Mouse (Mus musculus) heart, adult 2 months (tissue): Measurements from ENCODE around the gene Camk1d. TPM values are rescaled to one million over a fixed set of nuclear protein-coding genes. Genes with fewer than 3 reads are reported as not detected.

Experiments used
- DNase-seq, 2 experiments: peaks; one replicate each; pipeline ENCODE4 v3.0.0; 2021
- H3K27ac ChIP-seq: fragments of 200-600 bp; 2 replicates; pipeline ENCODE4 v1.8.1; 2022
- H3K27me3 ChIP-seq: fragments of 200-500 bp; 2 replicates; pipeline ENCODE4 v1.6.1; 2012; ENCODE audit warnings: mild to moderate bottlenecking, low read length, inconsistent platforms, mixed read lengths; ENCODE audit not compliant: control insufficient read depth, insufficient read depth
- H3K36me3 ChIP-seq: fragments of 200-500 bp; 2 replicates; pipeline ENCODE4 v1.6.1; 2012; ENCODE audit warnings: low read length, inconsistent platforms; ENCODE audit not compliant: control insufficient read depth, insufficient read depth
- H3K4me1 ChIP-seq: fragments of 200-500 bp; 2 replicates; pipeline ENCODE4 v1.6.1; 2011; ENCODE audit warnings: low read length; ENCODE audit not compliant: control insufficient read depth, insufficient read depth
- H3K4me3 ChIP-seq: fragments of 200-600 bp; 2 replicates; pipeline ENCODE4 v1.8.1; 2022
- H3K79me2 ChIP-seq: fragments of 200-500 bp; replicated peaks from 2 replicates; pipeline ENCODE4 v1.6.1; 2012; ENCODE audit warnings: mild to moderate bottlenecking, inconsistent platforms, low read length, moderate library complexity, mixed read lengths; ENCODE audit not compliant: control insufficient read depth, insufficient read depth
- H3K9ac ChIP-seq: fragments of 200-500 bp; 2 replicates; pipeline ENCODE4 v1.6.1; 2012; ENCODE audit warnings: low read depth, mild to moderate bottlenecking, control low read depth, inconsistent platforms, low read length, mixed read lengths
- CTCF ChIP-seq: fragments of 200-600 bp; IDR thresholded peaks from 2 replicates; pipeline ENCODE4 v1.8.1; 2022; ENCODE audit warnings: antibody characterized with exemption, mild to moderate bottlenecking, moderate library complexity
- EP300 ChIP-seq: fragments of 200-500 bp; IDR thresholded peaks from 2 replicates; pipeline ENCODE4 v1.6.1; 2011; ENCODE audit warnings: low read depth, low read length, control low read depth; ENCODE audit not compliant: insufficient read depth
- POLR2A ChIP-seq: fragments of 200-500 bp; IDR thresholded peaks from 2 replicates; pipeline ENCODE4 v1.6.1; 2011; ENCODE audit warnings: mild to moderate bottlenecking, low read depth, low read length, control low read depth; ENCODE audit not compliant: insufficient read depth
- WGBS: fragments of 180-500 bp; shearing (Covaris S2); methylation state at CpG from one replicate; pipeline ENCODE4 v1.1.7; 2018; 5-methylcytosine and 5-hydroxymethylcytosine counted together
- intact Hi-C: fragments of 180-260 bp; cut with DNase I; formaldehyde crosslinking; loops from one replicate; pipeline ENCODE4 v1.15.1; 2025
- polyA plus RNA-seq: library from polyadenylated mRNA; depleted of rRNA; stranded (reverse); fragments of >200 nt; gene quantifications from 2 replicates; pipeline ENCODE4 v1.2.3, GENCODE M21; 2012
- total RNA-seq, 2 experiments: library from RNA; stranded (reverse); gene quantifications; 2 replicates each; pipeline ENCODE4 v1.2.3; 2021

Camk1d gene
- total and polyA plus RNA-seq, 3 experiments = 2.5 to 4.9 (median 4.3) TPM

DNA sequence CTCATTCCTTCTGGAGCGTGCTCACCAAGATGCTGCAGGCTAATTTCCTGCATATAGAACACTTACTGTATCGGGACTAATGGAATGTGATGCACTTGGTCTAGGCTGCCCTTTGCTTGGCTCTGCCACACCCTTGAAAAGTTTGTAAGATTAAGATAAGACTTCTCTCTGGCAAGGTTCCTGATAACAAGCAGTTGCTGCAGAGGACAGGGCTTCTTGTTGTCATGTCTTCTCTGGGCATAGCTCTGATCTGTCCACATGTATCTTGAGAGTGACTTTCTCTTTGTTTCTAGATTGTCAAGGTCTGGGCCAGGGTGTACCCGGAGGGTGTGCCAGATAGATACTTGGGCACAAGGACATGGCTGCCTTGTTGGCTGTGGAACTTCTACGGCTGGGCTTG is 398.1 kb downstream of the Camk1d start:
- H3K79me2 ChIP-seq = no peaks in the 10 kb centered on the region
- H3K27ac ChIP-seq = no peak overlapping the region
- no peak overlapping the region for H3K4me3 ChIP-seq
- H3K36me3 ChIP-seq = no peaks in the 10 kb centered on the region
- no peaks in the 10 kb centered on the region for H3K27me3 ChIP-seq
- H3K9ac ChIP-seq = no peak overlapping the region
- intact Hi-C loops = no loop called here
- no peaks in the 10 kb centered on the region for H3K4me1 ChIP-seq
- DNase-seq = no peak
- 80% methylated on average over 4 of the region's 4 CpGs for WGBS
- TF ChIP-seq POLR2A (no peak), CTCF (no peak), EP300 (no peak)

DNA sequence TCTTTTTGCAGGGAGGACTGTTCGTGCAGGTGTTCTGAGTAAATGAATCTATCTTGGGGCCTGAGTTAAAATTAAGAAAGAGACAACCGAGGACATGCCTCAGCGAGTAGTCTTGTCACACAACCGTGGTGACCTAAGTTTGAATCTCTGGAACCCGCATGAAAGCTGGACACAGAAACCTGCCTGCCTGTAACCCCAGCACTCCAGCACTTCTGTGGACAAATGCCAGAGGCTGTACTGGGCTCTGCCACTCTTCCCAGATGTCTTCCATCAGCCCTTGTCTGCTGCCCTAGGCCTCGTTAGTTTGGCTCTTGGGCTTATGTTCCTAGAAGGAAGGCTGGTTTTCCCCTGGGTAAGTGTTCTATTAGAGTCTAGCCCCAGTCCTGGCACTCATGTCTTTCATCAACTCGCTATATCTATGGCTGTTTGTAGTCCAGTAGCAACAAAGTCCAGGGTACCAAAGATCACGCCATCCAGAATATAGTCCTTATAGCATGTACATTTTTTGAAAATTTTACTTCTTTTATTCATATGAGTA is 399.0 kb downstream of the Camk1d start:
- Histone ChIP-seq H3K27me3 (no peaks in the 10 kb centered on the region), H3K27ac (no peak overlapping the region), H3K4me3 (no peak overlapping the region), H3K4me1 (no peaks in the 10 kb centered on the region), H3K9ac (no peak overlapping the region), H3K79me2 (no peaks in the 10 kb centered on the region), H3K36me3 (no peaks in the 10 kb centered on the region)
- WGBS = 80% methylated on average over 8 of the region's 8 CpGs
- TF ChIP-seq POLR2A = no peak
- no peak for TF ChIP-seq CTCF
- TF ChIP-seq EP300 = no peak
- intact Hi-C loops = no loop called here
- no peak for DNase-seq

GRCm38 (mm10) chr2:5314530-5315166 is 399.7 kb downstream of the Camk1d start:
- intact Hi-C loops = no loop called here
- H3K4me3 ChIP-seq = no peak overlapping the region
- no peaks in the 10 kb centered on the region for H3K27me3 ChIP-seq
- no peak overlapping the region for H3K9ac ChIP-seq
- WGBS = 58% methylated on average over 9 of the region's 9 CpGs
- H3K79me2 ChIP-seq = no peaks in the 10 kb centered on the region
- no peaks in the 10 kb centered on the region for H3K4me1 ChIP-seq
- no peaks in the 10 kb centered on the region for H3K36me3 ChIP-seq
- no peak for DNase-seq
- TF ChIP-seq POLR2A (no peak), CTCF (no peak), EP300 (no peak)
- no peak overlapping the region for H3K27ac ChIP-seq

DNA sequence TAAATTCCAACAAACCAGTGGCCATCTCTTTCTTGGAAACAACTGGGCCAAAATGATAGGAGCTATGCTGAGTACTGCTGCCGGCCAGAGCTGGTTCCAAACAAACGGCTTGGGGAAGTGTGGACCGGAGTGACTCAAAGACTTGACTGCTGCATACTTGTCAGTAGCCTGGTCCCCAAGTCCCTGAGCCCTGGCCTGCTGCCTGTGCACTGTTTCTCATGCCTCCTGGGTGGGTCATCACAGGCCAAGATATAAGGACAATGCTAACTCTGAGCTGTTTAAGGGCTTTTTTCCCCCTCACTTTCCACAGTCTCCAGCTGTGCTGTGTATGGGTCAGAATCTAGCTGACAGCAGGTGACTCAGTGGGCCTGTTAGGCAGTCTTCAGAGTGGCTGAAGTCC is 409.2 kb downstream of the Camk1d start:
- DNase-seq = no peak
- H3K4me1 ChIP-seq = no peaks in the 10 kb centered on the region
- WGBS = 63% methylated on average over 3 of the region's 3 CpGs
- intact Hi-C loops = no loop called here
- H3K4me3 ChIP-seq = no peak overlapping the region
- H3K9ac ChIP-seq = no peak overlapping the region
- no peaks in the 10 kb centered on the region for H3K36me3 ChIP-seq
- H3K79me2 ChIP-seq = no peaks in the 10 kb centered on the region
- no peak overlapping the region for H3K27ac ChIP-seq
- TF ChIP-seq CTCF (no peak), POLR2A (no peak), EP300 (no peak)
- no peaks in the 10 kb centered on the region for H3K27me3 ChIP-seq

- H3K79me2 ChIP-seq = no peaks in the 10 kb centered on the region
- TF ChIP-seq EP300 = no peak
- TF ChIP-seq CTCF = no peak
- no peak for TF ChIP-seq POLR2A
- H3K27ac ChIP-seq = no peak overlapping the region
- 78% methylated on average over 12 of the region's 12 CpGs for WGBS
- no peak overlapping the region for H3K4me3 ChIP-seq
- no peaks in the 10 kb centered on the region for H3K27me3 ChIP-seq
- no peak for DNase-seq
- H3K4me1 ChIP-seq = no peaks in the 10 kb centered on the region
- intact Hi-C loops = no loop called here
- no peaks in the 10 kb centered on the region for H3K36me3 ChIP-seq
- H3K9ac ChIP-seq = no peak overlapping the region
Measured at GRCm38 (mm10) chr2:5304451-5304850, 409.9 kb downstream of the Camk1d start.

DNA sequence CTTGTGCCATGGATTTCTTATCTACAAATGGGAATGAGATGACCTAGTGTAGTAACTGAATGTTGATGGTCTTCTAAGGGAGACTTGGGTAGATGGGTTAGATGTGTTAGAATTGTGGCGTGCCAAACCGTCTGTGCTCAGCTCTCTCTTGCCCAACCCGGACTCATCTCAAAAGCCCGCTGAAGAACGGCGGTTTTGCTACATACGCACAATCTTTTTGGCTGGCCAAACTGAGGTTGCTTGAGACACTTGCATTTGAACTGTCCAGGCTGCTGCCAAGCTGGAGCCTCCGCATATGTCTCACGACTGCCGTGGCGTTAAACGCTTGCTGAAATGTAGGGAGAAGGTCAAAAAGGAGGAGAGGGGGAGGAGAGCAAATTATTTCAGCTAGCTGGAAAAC is 413.0 kb downstream of the Camk1d start:
- WGBS = 82% methylated on average over 12 of the region's 12 CpGs
- Histone ChIP-seq H3K4me1 (no peaks in the 10 kb centered on the region), H3K27me3 (no peaks in the 10 kb centered on the region), H3K4me3 (no peak overlapping the region), H3K9ac (no peak overlapping the region), H3K27ac (no peak overlapping the region), H3K36me3 (no peaks in the 10 kb centered on the region), H3K79me2 (no peaks in the 10 kb centered on the region)
- intact Hi-C loops = no loop called here
- DNase-seq = no peak
- no peak for TF ChIP-seq POLR2A
- TF ChIP-seq CTCF = no peak
- TF ChIP-seq EP300 = no peak
